Mouse (Mus musculus) embryonic facial prominence, embryonic 14.5 days (tissue): ENCODE results near the gene Ms4a3. TPM values are rescaled to one million over a fixed set of nuclear protein-coding genes. Genes with fewer than 3 reads are reported as not detected.

Experiments
- ATAC-seq: fragments of 200-750 bp; cut with Nextera tagmentation; 2 replicates; pipeline ENCODE4 v1.8.0; 2017; ENCODE audit warnings: low read depth, moderate number of reproducible peaks, moderate TSS enrichment
- DNase-seq: peaks from one replicate; pipeline ENCODE4 v3.0.0-alpha.2; 2015; ENCODE audit warnings: low spot score
- H3K27ac ChIP-seq: fragments of 300-500 bp; sonication (generic); replicated peaks from 2 replicates; pipeline ENCODE4 v1.5.1; 2014; ENCODE audit warnings: low read depth, mild to moderate bottlenecking, low read length, moderate library complexity
- H3K27me3 ChIP-seq: fragments of 300-500 bp; sonication (generic); replicated peaks from 2 replicates; pipeline ENCODE4 v1.6.1; 2014; ENCODE audit warnings: low read length; ENCODE audit not compliant: control insufficient read depth, insufficient read depth
- H3K36me3 ChIP-seq: fragments of 300-500 bp; sonication (generic); 2 replicates; pipeline ENCODE4 v1.6.1; 2014; ENCODE audit warnings: low read length, mixed read lengths; ENCODE audit not compliant: control insufficient read depth, insufficient read depth
- H3K4me1 ChIP-seq: fragments of 300-500 bp; sonication (generic); 2 replicates; pipeline ENCODE4 v1.6.1; 2014; ENCODE audit warnings: antibody characterized with exemption, low read length; ENCODE audit not compliant: control insufficient read depth, insufficient read depth
- H3K4me2 ChIP-seq: fragments of 300-500 bp; sonication (generic); 2 replicates; pipeline ENCODE4 v1.6.1; 2014; ENCODE audit warnings: low read depth, mild to moderate bottlenecking, low read length, moderate library complexity, mixed read lengths
- H3K4me3 ChIP-seq: fragments of 300-500 bp; sonication (generic); 2 replicates; pipeline ENCODE4 v1.5.1; 2014; ENCODE audit warnings: low read depth, mild to moderate bottlenecking, low read length
- H3K9ac ChIP-seq: fragments of 300-500 bp; sonication (generic); 2 replicates; pipeline ENCODE4 v1.6.1; 2014; ENCODE audit warnings: low read depth, mild to moderate bottlenecking, low read length, moderate library complexity, mixed read lengths
- H3K9me3 ChIP-seq: fragments of 300-500 bp; sonication (generic); 2 replicates; pipeline ENCODE4 v1.6.1; 2016; ENCODE audit warnings: low read length; ENCODE audit not compliant: control insufficient read depth
- WGBS: fragments of 180-500 bp; shearing (Covaris S2); extraction: QIAGEN DNeasy Blood & Tissue Kit; methylation state at CpG from one replicate; pipeline ENCODE4 v1.1.7; 2014; 5-methylcytosine and 5-hydroxymethylcytosine counted together
- polyA plus RNA-seq: library from polyadenylated mRNA; unstranded; fragments of >200 nt; fragmentation: Nextera tagmentation; extraction: Ambion mirVana; gene quantifications from 2 replicates; pipeline ENCODE4 v1.2.1, GENCODE M21; 2014

The Ms4a3 gene
- polyA plus RNA-seq, 1 experiment from 2014 or later, result 0.36 TPM

- Histone ChIP-seq H3K9me3 (no peaks in the 10 kb centered on the region), H3K4me1 (no peaks in the 10 kb centered on the region), H3K4me2 (no peak overlapping the region), H3K27ac (no peak overlapping the region), H3K36me3 (no peaks in the 10 kb centered on the region), H3K27me3 (no peaks in the 10 kb centered on the region), H3K4me3 (no peak overlapping the region), H3K9ac (no peak overlapping the region)
- ATAC-seq, result no peak
- DNase-seq, result no peak
- WGBS, result 89% methylated on average over 1 of the region's 1 CpGs
These were observed 6.9 kb downstream of the Ms4a3 start for GRCm38 (mm10) chr19:11633732-11634131.

DNA sequence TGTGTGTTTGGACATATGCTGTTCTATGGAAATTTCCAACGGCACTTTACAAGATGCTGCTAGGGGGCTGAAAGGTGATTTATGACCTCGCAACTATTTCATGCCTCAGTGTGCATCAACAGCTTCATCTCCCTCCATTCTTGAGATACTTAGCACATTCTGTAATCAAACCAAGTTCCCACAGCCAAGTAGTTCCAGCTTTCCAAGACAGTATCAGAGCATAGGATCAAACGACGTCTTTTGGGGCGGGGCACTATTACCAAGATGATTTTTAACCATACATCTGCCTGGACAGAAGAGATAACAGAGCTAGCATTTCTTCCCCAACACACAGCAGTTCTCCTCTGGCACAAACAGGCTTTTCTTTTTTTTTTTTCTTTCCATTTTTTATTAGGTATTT is 15.4 kb downstream of the Ms4a3 start:
- no peak overlapping the region for H3K4me3 ChIP-seq
- H3K27me3 ChIP-seq, result no peaks in the 10 kb centered on the region
- H3K4me1 ChIP-seq, result no peaks in the 10 kb centered on the region
- H3K27ac ChIP-seq, result no peak overlapping the region
- 61% methylated on average over 5 of the region's 5 CpGs for WGBS
- no peak overlapping the region for H3K9ac ChIP-seq
- no peak for ATAC-seq
- no peaks in the 10 kb centered on the region for H3K36me3 ChIP-seq
- no peak overlapping the region for H3K4me2 ChIP-seq
- H3K9me3 ChIP-seq, result no peaks in the 10 kb centered on the region
- no peak for DNase-seq

DNA sequence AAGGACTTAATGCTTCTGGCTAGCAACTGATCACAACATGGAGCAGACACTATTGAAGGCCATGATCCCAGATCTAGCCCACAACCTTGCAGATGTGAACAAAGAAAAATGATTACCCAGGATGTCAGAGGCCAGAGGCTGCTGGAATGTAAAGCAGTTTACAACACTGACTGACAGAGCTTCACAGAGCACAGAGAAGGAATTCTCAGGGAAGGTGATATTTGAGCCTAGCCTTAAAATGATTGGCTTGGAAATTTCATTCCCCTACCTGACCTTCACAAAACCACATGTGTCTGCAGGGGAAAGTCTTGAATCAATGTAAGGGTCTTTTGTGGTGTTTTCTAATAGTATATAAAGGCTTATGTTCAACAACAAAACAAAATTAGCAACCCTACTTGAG is 15.9 kb downstream of the Ms4a3 start:
- Histone ChIP-seq H3K27me3 (no peaks in the 10 kb centered on the region), H3K36me3 (no peaks in the 10 kb centered on the region), H3K27ac (no peak overlapping the region), H3K4me2 (no peak overlapping the region), H3K9me3 (no peaks in the 10 kb centered on the region), H3K9ac (no peak overlapping the region), H3K4me3 (no peak overlapping the region), H3K4me1 (no peaks in the 10 kb centered on the region)
- DNase-seq (no peak), ATAC-seq (no peak)

DNA sequence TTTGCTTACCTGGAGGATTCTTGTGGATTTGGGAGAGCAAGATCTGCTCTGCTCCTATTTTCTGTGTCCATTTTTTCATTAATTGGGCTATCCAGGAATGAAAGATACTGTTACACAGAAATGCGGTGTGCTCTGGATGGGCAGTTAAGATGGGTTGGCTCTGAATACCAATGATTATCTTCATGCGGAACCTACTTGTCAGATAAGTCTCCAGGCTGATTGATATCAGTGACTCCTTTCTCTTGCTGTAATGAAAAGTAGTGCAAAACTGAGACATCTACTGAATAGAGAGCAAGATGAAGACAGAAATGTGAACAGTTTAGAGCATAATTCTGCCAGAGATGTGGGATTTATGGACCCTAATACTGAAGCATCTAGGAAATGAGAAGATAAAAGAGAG is 17.1 kb downstream of the Ms4a3 start, which contains the start of gene Ms4a2:
Gene Ms4a2 (minus strand): TSS at position 169 of the 400 bp plus-strand sequence.
- DNase-seq, result no peak
- no peak within 1 kb of the TSS for H3K4me2 ChIP-seq

DNA sequence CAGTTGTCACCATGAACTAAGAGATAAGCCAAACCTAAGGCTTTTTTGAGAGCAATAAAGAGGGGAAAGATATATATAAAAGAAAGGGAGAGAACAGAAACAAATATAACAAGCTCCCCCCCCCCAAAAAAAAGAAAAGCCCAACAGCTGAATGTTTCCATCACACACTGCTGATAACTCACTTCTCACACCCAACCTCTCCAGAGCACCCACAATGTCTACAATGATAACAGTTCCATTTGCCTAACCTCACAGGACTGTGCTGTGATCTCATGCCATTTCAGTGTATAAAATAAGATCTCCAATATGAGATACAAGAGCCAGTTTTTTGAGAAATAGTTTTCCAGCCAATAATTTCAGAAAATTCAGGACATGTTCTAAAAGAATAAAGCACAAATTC is 22.7 kb downstream of the Ms4a3 start:
- no peaks in the 10 kb centered on the region for H3K9me3 ChIP-seq
- no peak overlapping the region for H3K4me3 ChIP-seq
- DNase-seq, result no peak
- H3K27ac ChIP-seq, result no peak overlapping the region
- no peaks in the 10 kb centered on the region for H3K27me3 ChIP-seq
- no peak for ATAC-seq
- no peak overlapping the region for H3K4me2 ChIP-seq
- H3K9ac ChIP-seq, result no peak overlapping the region
- H3K4me1 ChIP-seq, result no peaks in the 10 kb centered on the region
- H3K36me3 ChIP-seq, result no peaks in the 10 kb centered on the region

More for the DNA sequence above, 17.1 kb downstream of the Ms4a3 start, which contains the start of gene Ms4a2:
- Histone ChIP-seq H3K27ac (no peak within 1 kb of the TSS), H3K4me3 (no peak within 1 kb of the TSS), H3K27me3 (no peaks in the 10 kb centered on the region), H3K9me3 (no peaks in the 10 kb centered on the region), H3K4me1 (no peaks in the 10 kb centered on the region), H3K9ac (no peak within 1 kb of the TSS), H3K36me3 (no peaks in the 10 kb centered on the region)
- 86% methylated on average over 2 of the region's 2 CpGs for WGBS
- ATAC-seq, result no peak

DNA sequence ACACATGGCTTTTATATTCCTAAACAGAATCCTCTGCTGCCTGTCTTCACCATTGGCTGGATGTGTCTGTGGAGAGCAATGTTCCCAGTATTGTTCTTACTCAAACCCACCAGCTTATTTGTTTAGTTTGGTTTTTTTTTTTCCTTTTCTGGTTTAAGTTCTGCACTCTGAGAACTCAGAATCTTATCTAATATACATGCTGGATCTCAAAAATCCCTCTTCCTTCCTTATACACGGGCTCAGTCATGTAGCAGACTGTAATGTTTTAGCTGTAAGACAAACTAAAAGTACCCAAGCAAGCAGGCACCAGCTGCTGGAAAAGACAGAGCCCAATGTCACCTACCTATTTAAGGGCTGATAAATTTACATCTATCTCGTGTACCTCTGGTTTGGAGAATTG is 25.8 kb downstream of the Ms4a3 start:
- Histone ChIP-seq H3K4me3 (no peak overlapping the region), H3K27ac (no peak overlapping the region), H3K4me2 (no peak overlapping the region), H3K9me3 (no peaks in the 10 kb centered on the region), H3K4me1 (no peaks in the 10 kb centered on the region), H3K27me3 (no peaks in the 10 kb centered on the region), H3K9ac (no peak overlapping the region), H3K36me3 (no peaks in the 10 kb centered on the region)
- 64% methylated on average over 2 of the region's 2 CpGs for WGBS
- ATAC-seq, result no peak
- DNase-seq, result no peak

DNA sequence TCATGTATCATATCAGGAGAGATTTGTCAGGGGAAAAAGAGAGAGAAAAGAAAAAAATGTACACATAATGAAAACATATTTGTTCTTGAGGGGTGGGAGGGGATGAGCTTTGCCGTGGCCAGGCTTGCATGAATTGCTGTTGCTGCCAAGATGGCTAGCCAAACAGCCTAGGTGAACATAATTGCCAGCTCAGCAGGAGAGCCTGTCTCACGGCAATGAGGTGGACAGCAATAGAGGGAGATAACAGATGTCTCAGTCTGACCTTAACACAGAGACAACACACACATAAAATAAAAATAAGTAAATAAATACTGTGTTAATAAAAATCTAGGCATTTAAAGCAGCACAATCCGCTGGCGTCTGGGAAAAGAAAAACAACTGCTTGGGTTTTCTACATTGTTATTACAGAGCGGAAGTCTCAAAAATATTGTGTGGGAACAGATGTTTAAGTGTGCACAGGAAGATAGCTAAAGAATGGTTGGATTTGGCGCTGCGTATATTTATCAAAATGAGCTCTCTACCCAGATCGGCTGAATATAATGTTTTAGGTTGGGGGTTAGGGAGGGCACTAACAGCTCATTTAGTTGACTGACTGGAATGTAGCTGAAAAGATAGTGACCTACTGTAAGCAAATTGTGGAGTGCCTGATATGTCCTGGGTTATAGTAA is 26.7 kb downstream of the Ms4a3 start:
- DNase-seq (no peak), ATAC-seq (no peak)
- no peak overlapping the region for H3K4me2 ChIP-seq
- no peaks in the 10 kb centered on the region for H3K36me3 ChIP-seq
- no peak overlapping the region for H3K27ac ChIP-seq
- H3K9ac ChIP-seq, result no peak overlapping the region
- H3K4me1 ChIP-seq, result no peaks in the 10 kb centered on the region
- no peaks in the 10 kb centered on the region for H3K27me3 ChIP-seq
- WGBS, result 69% methylated on average over 8 of the region's 8 CpGs
- H3K4me3 ChIP-seq, result no peak overlapping the region
- H3K9me3 ChIP-seq, result no peaks in the 10 kb centered on the region

DNA sequence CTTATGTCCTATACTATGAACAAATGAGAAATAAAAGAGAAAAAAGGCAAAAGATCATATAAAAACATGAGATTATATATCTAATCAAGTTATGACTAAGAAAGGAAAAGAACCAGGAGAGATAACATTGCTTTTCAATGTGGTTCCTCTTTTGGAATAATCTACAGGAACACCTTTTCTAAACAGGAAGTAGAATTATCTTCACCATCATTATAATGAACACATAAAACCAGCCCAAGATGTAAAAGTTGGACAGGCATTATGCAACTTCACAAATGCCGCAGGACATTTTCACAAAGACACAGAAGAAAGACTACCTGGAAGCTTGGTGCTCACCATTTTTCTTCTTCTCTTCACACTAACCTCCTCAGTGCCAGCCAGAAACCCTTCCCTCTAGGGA is 27.6 kb downstream of the Ms4a3 start:
- no peaks in the 10 kb centered on the region for H3K36me3 ChIP-seq
- DNase-seq (no peak), ATAC-seq (no peak)
- H3K27me3 ChIP-seq, result no peaks in the 10 kb centered on the region
- H3K4me1 ChIP-seq, result no peaks in the 10 kb centered on the region
- 89% methylated on average over 1 of the region's 1 CpGs for WGBS
- no peak overlapping the region for H3K4me2 ChIP-seq
- no peak overlapping the region for H3K27ac ChIP-seq
- H3K9me3 ChIP-seq, result no peaks in the 10 kb centered on the region
- no peak overlapping the region for H3K4me3 ChIP-seq
- H3K9ac ChIP-seq, result no peak overlapping the region

DNA sequence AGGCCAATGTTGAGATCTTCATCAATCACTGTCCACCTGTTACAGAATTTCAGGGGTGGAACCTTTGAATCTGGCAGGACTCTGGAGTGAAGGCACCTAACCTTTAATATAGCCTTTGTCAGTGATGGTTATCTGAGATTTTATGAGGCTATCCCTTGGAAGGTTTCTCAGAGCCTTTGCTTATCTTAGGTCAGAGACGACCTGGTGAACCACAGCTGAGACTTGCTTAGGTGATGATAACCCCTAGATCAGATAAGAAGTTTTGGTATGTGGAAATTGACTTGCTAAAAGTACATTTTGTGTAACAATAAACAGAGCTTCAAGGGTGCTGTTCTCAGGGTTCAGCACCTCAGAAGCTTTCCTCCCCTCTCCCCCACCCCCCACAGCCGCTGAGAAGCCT is 28.4 kb downstream of the Ms4a3 start:
- Histone ChIP-seq H3K9ac (no peak overlapping the region), H3K27me3 (no peaks in the 10 kb centered on the region), H3K4me2 (no peak overlapping the region), H3K36me3 (no peaks in the 10 kb centered on the region), H3K27ac (no peak overlapping the region), H3K4me1 (no peaks in the 10 kb centered on the region), H3K4me3 (no peak overlapping the region), H3K9me3 (no peaks in the 10 kb centered on the region)
- DNase-seq (no peak), ATAC-seq (no peak)
- WGBS, result 48% methylated on average over 2 of the region's 2 CpGs
